Mouse (Mus musculus) midbrain, embryonic 13.5 days (tissue): ENCODE results near the gene Ints14. TPM values are rescaled to one million over a fixed set of nuclear protein-coding genes. Genes with fewer than 3 reads are reported as not detected.
A peak's percentile ranks its signal among the peaks of the same experiment; 100 is the strongest.

Source experiments
- ATAC-seq: fragments of 200-750 bp; cut with Nextera tagmentation; 2 replicates; pipeline ENCODE4 v1.8.0; 2017; ENCODE audit warnings: mild to moderate bottlenecking, moderate TSS enrichment, moderate library complexity
- H3K27ac ChIP-seq: fragments of 300-500 bp; sonication (generic); 2 replicates; pipeline ENCODE4 v1.5.1; 2015; ENCODE audit warnings: inconsistent platforms, mild to moderate bottlenecking, moderate library complexity
- H3K27me3 ChIP-seq: fragments of 300-500 bp; sonication (generic); 2 replicates; pipeline ENCODE4 v1.6.1; 2015; ENCODE audit warnings: mild to moderate bottlenecking, inconsistent platforms
- H3K36me3 ChIP-seq: fragments of 300-500 bp; sonication (generic); 2 replicates; pipeline ENCODE4 v1.6.1; 2015; ENCODE audit warnings: mild to moderate bottlenecking, inconsistent platforms
- H3K4me1 ChIP-seq: fragments of 300-500 bp; sonication (generic); replicated peaks from 2 replicates; pipeline ENCODE4 v1.6.1; 2015; ENCODE audit warnings: inconsistent platforms
- H3K4me2 ChIP-seq: fragments of 300-500 bp; sonication (generic); replicated peaks from 2 replicates; pipeline ENCODE4 v1.6.1; 2015; ENCODE audit warnings: moderate library complexity, mild to moderate bottlenecking, inconsistent platforms
- H3K4me3 ChIP-seq: fragments of 300-500 bp; sonication (generic); replicated peaks from 2 replicates; pipeline ENCODE4 v1.5.1; 2015; ENCODE audit warnings: mild to moderate bottlenecking, inconsistent platforms
- H3K9ac ChIP-seq: fragments of 300-500 bp; sonication (generic); replicated peaks from 2 replicates; pipeline ENCODE4 v1.6.1; 2015; ENCODE audit warnings: mild to moderate bottlenecking, inconsistent platforms
- H3K9me3 ChIP-seq: fragments of 300-500 bp; sonication (generic); 2 replicates; pipeline ENCODE4 v1.6.1; 2016; ENCODE audit warnings: mild to moderate bottlenecking, inconsistent platforms
- WGBS: fragments of 180-500 bp; shearing (Covaris S2); methylation state at CpG from one replicate; pipeline ENCODE4 v1.1.7; 2015; 5-methylcytosine and 5-hydroxymethylcytosine counted together
- polyA plus RNA-seq: library from polyadenylated mRNA; unstranded; fragments of >200 nt; fragmentation: Nextera tagmentation; extraction: Ambion mirVana; gene quantifications from 2 replicates; pipeline ENCODE4 v1.2.1, GENCODE M21; 2015

Gene Ints14
- 46.1 and 50.3 TPM in 2 replicates for polyA plus RNA-seq

DNA sequence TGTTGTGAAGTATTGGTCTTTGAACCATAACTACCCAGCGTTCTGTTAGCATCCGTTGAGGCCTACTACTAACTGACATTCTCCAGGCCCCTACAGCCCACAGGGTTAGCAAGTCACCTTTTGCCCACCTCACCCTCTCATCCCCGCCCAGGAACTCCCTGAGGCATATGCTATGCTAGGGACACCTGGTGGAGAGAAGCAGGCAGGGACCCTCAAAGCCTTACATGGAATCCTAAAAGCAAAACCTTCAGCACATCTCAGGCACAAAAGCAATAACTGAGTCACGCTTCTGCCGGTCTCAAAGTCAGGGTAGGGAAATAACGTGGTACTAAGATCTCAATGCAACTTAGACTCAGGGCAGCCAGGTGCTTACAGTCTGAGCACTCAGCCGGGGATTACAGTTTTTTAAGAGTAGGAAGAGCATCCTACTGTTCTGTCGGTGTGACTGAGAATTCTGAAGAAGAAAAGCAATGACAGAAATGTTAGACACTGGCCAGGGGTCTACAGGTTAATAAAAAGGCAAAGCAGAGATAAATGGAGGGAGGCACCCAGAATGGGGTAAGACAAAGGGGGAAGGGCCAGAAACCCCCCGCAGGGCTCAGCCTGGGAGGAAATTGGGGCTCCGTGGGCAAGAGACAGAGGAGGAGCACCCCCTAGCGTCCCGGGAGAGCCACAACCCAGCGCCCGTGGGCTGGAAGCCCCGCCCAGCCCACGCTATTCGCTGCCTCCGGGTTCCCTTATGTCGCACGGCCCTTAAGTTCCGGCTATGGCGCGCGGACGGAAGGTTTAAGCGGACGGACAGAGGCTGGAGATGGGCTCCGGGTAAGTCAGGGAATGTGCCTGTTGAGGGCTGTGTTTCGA lies at the start of gene Ints14:
Gene Ints14 (plus strand): TSS at position 789 of the 861 bp plus-strand sequence.
- peak within 1 kb of the TSS; percentile 73 for H3K4me2 ChIP-seq
- 6% methylated on average over 29 of the region's 29 CpGs for WGBS
- peak within 1 kb of the TSS; percentile 83 for H3K4me3 ChIP-seq
- peaks cover 17% of the 10 kb centered on the region for H3K36me3 ChIP-seq
- peaks cover 20% of the 10 kb centered on the region for H3K4me1 ChIP-seq
- ATAC-seq, result peak; percentile 98
- H3K27me3 ChIP-seq, result no peaks in the 10 kb centered on the region
- peak within 1 kb of the TSS; percentile 92 for H3K9ac ChIP-seq
- peak within 1 kb of the TSS; percentile 84 for H3K27ac ChIP-seq
- no peaks in the 10 kb centered on the region for H3K9me3 ChIP-seq

- H3K36me3 ChIP-seq, result peaks cover 53% of the 10 kb centered on the region
- no peak overlapping the region for H3K9ac ChIP-seq
- no peak overlapping the region for H3K4me3 ChIP-seq
- no peak overlapping the region for H3K4me2 ChIP-seq
- no peaks in the 10 kb centered on the region for H3K9me3 ChIP-seq
- 91% methylated on average over 4 of the region's 4 CpGs for WGBS
- H3K27me3 ChIP-seq, result no peaks in the 10 kb centered on the region
- ATAC-seq, result no peak
- no peak overlapping the region for H3K27ac ChIP-seq
- H3K4me1 ChIP-seq, result no peaks in the 10 kb centered on the region
Observed at GRCm38 (mm10) chr9:64913406-64913805, 47.3 kb upstream of the Ints14 start.

DNA sequence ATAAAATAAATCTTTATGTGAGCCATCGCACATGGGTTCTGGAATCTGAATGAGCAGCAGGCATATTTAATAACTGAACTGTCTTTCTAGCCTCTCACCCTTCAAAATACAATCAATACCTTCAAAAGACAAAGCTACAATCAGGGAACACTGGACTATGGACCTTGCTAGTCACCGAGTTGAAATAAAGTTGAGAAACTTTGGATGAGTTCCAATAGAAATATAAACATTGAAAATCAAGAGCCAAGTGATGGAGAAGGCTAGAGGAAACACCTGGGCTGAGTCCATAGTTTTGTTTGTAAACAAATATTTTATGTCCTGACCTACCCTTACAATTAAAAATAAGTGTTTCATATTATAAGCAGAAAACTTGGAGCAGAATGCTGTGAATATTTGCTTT lies 46.7 kb upstream of the Ints14 start:
- WGBS, result 92% methylated on average over 2 of the region's 2 CpGs
- peaks cover 58% of the 10 kb centered on the region for H3K36me3 ChIP-seq
- no peak for ATAC-seq

DNA sequence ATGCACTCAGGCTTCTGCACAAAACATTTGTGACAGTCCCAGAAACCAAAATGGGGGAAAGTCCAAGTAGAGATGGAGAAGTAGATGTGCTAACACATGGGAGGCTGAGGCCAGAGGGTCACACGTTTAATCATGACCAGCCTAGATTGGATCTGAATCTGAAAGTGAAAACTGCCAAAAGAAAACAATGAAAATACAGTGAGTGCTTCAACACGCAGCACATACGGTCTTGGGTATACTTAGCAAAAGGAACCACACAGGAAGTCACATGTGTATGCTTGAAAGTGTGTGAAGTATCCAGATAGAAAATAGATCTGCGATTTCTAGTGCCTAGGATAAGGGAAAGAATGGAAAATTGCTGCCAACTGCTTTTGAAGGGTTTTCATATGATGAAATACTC lies 46.1 kb upstream of the Ints14 start:
- no peak overlapping the region for H3K4me2 ChIP-seq
- no peaks in the 10 kb centered on the region for H3K9me3 ChIP-seq
- no peak for ATAC-seq
- H3K27me3 ChIP-seq, result no peaks in the 10 kb centered on the region
- 87% methylated on average over 4 of the region's 4 CpGs for WGBS
- H3K36me3 ChIP-seq, result peaks cover 55% of the 10 kb centered on the region
- H3K4me3 ChIP-seq, result no peak overlapping the region
- no peak overlapping the region for H3K9ac ChIP-seq
- no peak overlapping the region for H3K27ac ChIP-seq
- no peaks in the 10 kb centered on the region for H3K4me1 ChIP-seq

More for the DNA sequence above, 46.7 kb upstream of the Ints14 start:
- Histone ChIP-seq H3K27me3 (no peaks in the 10 kb centered on the region), H3K9me3 (no peaks in the 10 kb centered on the region), H3K27ac (no peak overlapping the region), H3K4me2 (no peak overlapping the region), H3K4me3 (no peak overlapping the region), H3K9ac (no peak overlapping the region), H3K4me1 (no peaks in the 10 kb centered on the region)

DNA sequence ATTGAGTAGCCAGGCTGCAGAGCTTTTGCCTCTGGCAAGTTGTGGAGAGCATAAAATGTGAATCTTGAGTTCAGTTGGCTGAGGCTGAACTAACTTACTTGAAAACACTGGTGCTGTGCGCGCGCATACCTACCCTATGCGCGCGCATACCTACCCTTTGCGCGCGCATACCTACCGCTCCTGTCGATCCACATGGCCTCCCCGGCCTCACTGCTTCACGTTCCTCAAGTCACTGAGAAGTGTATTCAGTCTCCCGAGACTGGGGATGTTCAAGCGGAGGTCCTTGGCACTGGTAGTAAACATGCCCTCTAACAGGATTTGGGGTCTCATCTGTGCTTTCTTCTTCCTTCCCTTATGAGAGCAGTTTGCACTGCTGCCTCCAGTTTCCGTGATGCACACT lies 42.1 kb upstream of the Ints14 start:
- H3K4me2 ChIP-seq, result peak overlapping the region; percentile 34
- no peaks in the 10 kb centered on the region for H3K9me3 ChIP-seq
- H3K4me3 ChIP-seq, result 0 out of 2 replicates have a peak overlapping the region, but pooled peaks have one; percentile 4
- H3K4me1 ChIP-seq, result peaks cover 3% of the 10 kb centered on the region; the same call in 1 of the 2 replicates
- no peak overlapping the region for H3K27ac ChIP-seq
- H3K9ac ChIP-seq, result 0 out of 2 replicates have a peak overlapping the region, but pooled peaks have one; percentile 23
- H3K36me3 ChIP-seq, result peaks cover 29% of the 10 kb centered on the region
- no peaks in the 10 kb centered on the region for H3K27me3 ChIP-seq
- 40% methylated on average over 16 of the region's 16 CpGs for WGBS
- no peak for ATAC-seq

GRCm38 (mm10) chr9:64925771-64926170 lies 34.9 kb upstream of the Ints14 start:
- WGBS, result 67% methylated on average over 5 of the region's 5 CpGs
- H3K9me3 ChIP-seq, result no peaks in the 10 kb centered on the region
- H3K4me3 ChIP-seq, result no peak overlapping the region
- H3K4me1 ChIP-seq, result peaks cover 8% of the 10 kb centered on the region
- H3K4me2 ChIP-seq, result no peak overlapping the region
- H3K27me3 ChIP-seq, result no peaks in the 10 kb centered on the region
- no peaks in the 10 kb centered on the region for H3K36me3 ChIP-seq
- no peak for ATAC-seq
- H3K27ac ChIP-seq, result no peak overlapping the region
- H3K9ac ChIP-seq, result no peak overlapping the region

DNA sequence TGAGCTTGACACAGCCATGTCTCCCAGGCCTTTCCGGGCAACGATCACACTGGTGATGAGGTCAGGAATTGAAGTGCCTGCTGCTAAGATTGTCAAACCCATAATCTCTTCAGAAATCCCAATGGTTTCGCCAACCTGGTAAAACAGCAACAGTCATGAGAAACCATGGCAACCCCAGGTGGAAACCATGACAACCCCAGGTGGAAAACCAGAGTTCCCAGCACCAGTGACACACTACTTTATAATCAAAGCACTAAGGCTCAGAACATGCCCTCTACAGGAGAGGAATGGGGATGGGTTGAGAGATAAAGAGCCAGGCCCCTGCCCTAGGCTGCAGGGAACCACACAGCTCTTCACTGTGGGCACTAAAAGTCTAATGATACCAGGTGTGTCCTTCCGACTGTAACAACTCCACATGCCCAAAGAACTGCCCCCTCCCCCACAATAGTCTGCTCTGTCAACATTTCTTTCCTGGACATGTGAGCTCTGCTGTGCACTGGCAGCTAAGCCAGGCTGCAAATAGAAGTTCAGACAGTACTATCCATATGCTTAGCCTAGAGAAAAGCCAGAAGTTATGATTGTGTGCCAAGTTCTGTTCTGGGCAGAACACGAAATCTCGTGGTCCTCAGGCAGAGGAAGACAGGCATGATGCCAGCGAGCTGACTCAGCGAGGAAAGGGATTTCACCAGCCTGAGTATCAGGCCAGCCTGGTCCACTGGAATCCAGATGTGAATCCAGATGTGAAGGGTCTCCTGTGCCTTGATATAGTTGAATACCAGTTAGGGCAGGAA lies 34.3 kb upstream of the Ints14 start:
- Histone ChIP-seq H3K4me3 (no peak overlapping the region), H3K36me3 (no peaks in the 10 kb centered on the region), H3K27me3 (no peaks in the 10 kb centered on the region), H3K4me2 (no peak overlapping the region), H3K9me3 (no peaks in the 10 kb centered on the region), H3K27ac (no peak overlapping the region), H3K9ac (no peak overlapping the region), H3K4me1 (peaks cover 8% of the 10 kb centered on the region)
- WGBS, result 79% methylated on average over 8 of the region's 8 CpGs
- ATAC-seq, result no peak

DNA sequence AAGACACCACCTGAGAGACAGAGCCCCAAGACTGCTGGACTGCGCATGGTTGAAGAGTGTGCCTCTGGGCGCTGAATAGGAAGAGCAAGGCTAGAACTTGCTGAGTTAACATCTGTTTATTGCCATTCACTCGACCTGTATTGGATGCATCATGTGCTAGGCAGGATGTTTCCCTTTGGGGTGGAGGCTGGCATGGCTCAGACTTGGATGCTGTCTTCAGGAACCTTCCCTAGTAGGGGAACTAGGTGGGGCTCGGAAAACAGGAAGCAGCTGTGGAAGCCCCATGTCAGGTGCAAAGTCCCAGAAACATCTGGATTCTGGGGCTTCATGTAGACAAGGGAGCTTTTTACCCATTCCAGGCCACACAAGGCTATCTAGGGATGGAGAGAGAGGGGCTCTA lies 30.4 kb upstream of the Ints14 start:
- Histone ChIP-seq H3K4me3 (no peak overlapping the region), H3K9me3 (no peaks in the 10 kb centered on the region), H3K4me2 (no peak overlapping the region), H3K36me3 (no peaks in the 10 kb centered on the region), H3K27me3 (no peaks in the 10 kb centered on the region), H3K27ac (no peak overlapping the region), H3K4me1 (peaks cover 16% of the 10 kb centered on the region), H3K9ac (no peak overlapping the region)
- ATAC-seq, result no peak
- 81% methylated on average over 4 of the region's 4 CpGs for WGBS

DNA sequence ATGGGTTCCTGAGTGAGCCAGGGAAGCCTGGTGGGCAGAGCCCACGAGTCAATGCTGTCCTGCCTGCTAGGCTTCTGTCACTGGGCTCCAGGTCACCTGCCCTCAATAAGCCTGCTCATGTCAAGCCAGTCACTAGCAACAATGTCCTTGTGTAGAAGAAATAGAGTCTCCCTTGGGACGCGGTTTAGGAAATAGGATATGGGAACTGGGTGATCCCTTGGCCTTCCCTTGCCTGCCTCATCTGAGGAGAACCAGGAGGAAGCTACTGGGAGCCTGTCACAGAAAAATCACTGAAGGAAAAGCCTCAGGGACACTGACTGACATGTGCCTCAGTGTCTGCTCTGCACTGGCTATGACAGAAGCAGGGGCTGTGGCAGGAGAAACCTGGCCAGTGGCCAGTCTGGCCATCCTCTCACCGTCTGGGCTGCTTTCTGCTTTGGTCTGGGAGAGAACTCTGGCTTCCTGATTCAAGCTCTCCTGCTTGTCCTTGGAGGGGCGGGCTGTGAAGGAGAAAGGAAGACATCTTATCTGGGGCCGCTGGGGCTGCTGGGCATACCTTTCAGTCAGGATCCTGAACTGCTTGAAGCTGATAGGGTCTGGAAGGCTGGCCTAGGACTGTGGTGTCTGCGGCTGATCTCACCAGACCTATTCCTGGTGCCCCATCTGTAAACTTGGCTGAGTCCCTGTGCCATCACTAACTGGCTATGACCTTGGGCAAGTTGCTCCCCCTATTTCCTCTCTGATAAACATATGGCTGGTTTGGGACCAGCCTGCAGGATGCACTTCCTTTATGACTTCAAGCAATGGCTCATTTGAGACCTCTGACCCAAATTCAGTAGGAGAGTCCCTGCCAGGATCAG lies 28.7 kb upstream of the Ints14 start:
- Histone ChIP-seq H3K27ac (no peak overlapping the region), H3K27me3 (no peaks in the 10 kb centered on the region), H3K36me3 (no peaks in the 10 kb centered on the region), H3K4me1 (peaks cover 12% of the 10 kb centered on the region), H3K9me3 (no peaks in the 10 kb centered on the region), H3K9ac (no peak overlapping the region), H3K4me3 (no peak overlapping the region), H3K4me2 (no peak overlapping the region)
- ATAC-seq, result no peak
- 78% methylated on average over 7 of the region's 7 CpGs for WGBS

DNA sequence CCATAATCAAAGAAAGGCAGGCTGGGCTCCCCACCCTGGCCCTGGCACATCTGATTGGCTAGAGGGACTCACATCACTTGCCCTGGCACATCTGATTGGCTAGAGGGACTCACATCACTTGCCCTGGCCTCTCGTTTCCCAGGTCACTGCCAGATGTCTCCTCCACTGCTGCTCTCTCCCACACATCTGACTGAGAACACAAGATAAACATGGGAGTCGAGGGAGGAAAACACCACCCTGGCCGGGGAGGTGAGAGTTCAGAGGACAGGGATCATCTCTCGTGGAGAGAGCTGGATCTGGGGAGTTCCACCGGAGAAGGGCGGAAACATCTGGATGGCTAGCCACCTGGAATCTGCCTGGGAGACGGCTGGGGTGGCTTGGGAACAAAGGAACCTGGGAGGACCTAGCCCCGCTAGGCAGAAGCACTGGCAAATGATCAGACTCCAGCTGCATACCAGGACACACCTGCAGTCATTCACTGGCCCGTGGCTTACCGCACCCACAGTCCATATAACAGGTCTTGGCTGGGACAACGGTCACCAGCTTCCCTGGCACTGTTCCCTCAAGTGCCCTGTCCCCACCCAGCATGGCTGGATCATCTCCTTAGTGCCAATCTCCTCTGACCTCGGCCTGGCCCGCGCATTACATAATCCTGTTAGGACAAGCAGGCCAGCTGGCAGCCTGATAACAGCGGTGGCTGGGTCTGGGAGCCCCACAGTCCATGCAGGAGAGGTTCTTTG lies 26.5 kb upstream of the Ints14 start:
- H3K9ac ChIP-seq, result no peak overlapping the region
- H3K9me3 ChIP-seq, result no peaks in the 10 kb centered on the region
- H3K4me2 ChIP-seq, result peak overlapping the region; percentile 26
- H3K4me1 ChIP-seq, result peaks cover 12% of the 10 kb centered on the region
- 0 out of 2 replicates have a peak overlapping the region, but pooled peaks have one; percentile 1 for H3K27ac ChIP-seq
- H3K27me3 ChIP-seq, result no peaks in the 10 kb centered on the region
- 57% methylated on average over 15 of the region's 15 CpGs for WGBS
- ATAC-seq, result peak; percentile 82
- no peak overlapping the region for H3K4me3 ChIP-seq
- H3K36me3 ChIP-seq, result no peaks in the 10 kb centered on the region

DNA sequence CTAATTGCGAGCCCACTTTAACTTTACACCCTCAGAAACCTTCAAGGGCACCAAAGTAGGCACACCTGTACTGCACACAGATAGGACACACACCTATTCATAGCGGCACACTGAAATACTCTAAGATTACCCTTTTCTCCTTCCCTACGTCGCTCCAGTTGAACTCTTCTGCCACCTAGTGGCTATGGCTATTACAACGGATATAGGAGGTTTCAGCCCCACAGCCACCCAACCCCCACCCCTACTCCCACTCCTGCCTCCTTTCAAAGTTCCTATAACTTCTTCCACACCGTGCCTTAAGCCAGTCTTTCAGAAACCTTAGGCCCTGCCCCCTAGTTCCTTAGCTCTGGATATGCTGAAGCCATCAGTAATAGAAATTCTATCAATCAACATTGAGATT lies 24.2 kb upstream of the Ints14 start:
- WGBS, result 6% methylated on average over 6 of the region's 6 CpGs
- Histone ChIP-seq H3K4me2 (no peak overlapping the region), H3K27ac (no peak overlapping the region), H3K9ac (no peak overlapping the region), H3K36me3 (no peaks in the 10 kb centered on the region), H3K27me3 (no peaks in the 10 kb centered on the region), H3K9me3 (no peaks in the 10 kb centered on the region), H3K4me3 (no peak overlapping the region), H3K4me1 (peaks cover 12% of the 10 kb centered on the region)
- ATAC-seq, result no peak
